Mouse (Mus musculus) small intestine, adult 2 months (tissue): ENCODE results near the gene Map2.

Experiments
- CTCF ChIP-seq: fragments of 200-500 bp; IDR thresholded peaks from 2 replicates; pipeline ENCODE4 v1.5.1; 2012; ENCODE audit warnings: low read depth, mild to moderate bottlenecking, control low read depth, inconsistent platforms, low read length, moderate library complexity, mixed read lengths; ENCODE audit not compliant: insufficient replicate concordance, insufficient read length; ENCODE audit errors: extremely low read depth
- POLR2A ChIP-seq: fragments of 200-500 bp; IDR thresholded peaks from 2 replicates; pipeline ENCODE4 v1.6.1; 2012; ENCODE audit warnings: low read depth, mild to moderate bottlenecking, control low read depth, inconsistent platforms, low read length, moderate library complexity

DNA sequence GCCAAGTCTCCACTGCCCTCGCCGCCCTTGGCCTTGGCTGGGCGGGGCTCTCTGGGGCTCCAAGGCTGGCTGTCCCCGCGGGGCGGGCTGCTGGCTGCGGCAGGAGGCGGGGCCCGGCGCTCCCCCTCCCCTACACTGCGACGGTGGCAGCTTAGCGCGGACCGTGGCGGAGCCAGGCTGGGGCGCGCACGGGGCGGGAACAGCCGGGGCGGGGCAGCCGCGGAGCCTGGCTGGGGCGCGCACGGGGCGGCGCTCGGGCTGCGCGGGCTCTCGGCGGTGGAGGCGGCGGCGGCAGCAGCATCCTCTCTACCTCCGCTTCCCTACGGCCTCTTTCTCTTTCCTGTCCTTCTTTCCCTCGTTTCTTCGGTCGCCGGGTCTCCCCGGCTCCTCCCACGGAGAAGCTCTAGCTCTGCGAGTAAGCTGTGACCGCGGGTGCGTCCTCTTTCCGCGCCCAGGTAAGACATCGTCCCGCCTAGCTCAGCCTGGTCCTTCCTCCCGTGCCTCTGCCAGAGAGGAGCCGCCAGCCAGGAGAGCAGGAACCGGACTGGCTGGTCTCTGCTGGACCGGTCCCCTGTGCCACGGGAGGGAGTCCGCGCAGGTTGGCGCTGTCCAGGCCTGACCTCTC is at the start of gene Map2:
- TF ChIP-seq POLR2A (no peak), CTCF (no peak)
